Mouse (Mus musculus): ENCODE measurements around the gene Traf3.
A peak's percentile ranks its signal among the peaks of the same experiment; 100 is the strongest.

Gene Traf3

GRCm38 (mm10) chr12:111251227-111251626 lies 85.1 kb downstream of the Traf3 start:
- no peak for DNase-seq (ENCODE audit: low spot score in 2 of 2)

GRCm38 (mm10) chr12:111263650-111264049 lies 97.5 kb downstream of the Traf3 start:
- DNase-seq (ENCODE audit: low spot score in 2 of 2) = no peak

- no peak for DNase-seq (ENCODE audit: low spot score in 2 of 2)
Measured at GRCm38 (mm10) chr12:111265212-111265611, 99.0 kb downstream of the Traf3 start.

GRCm38 (mm10) chr12:111266592-111266991 lies 100.4 kb downstream of the Traf3 start:
- DNase-seq (ENCODE audit: low spot score in 2 of 2) = no peak

- DNase-seq (ENCODE audit: low spot score in 2 of 2) = no peak
Measured at GRCm38 (mm10) chr12:111267673-111268325, 101.6 kb downstream of the Traf3 start.

- DNase-seq (ENCODE audit: low spot score in 2 of 2) = no peak
Measured at GRCm38 (mm10) chr12:111270629-111271277, 104.6 kb downstream of the Traf3 start, which contains the start of gene Amn. Amn (plus strand) TSS chr12:111271095.

- DNase-seq (ENCODE audit: low spot score in 2 of 2) = no peak
Measured at GRCm38 (mm10) chr12:111271406-111271805, 105.2 kb downstream of the Traf3 start.

- no peak for DNase-seq (ENCODE audit: low spot score in 2 of 2)
Measured at GRCm38 (mm10) chr12:111271966-111272365, 105.8 kb downstream of the Traf3 start.

GRCm38 (mm10) chr12:111272420-111272819 lies 106.2 kb downstream of the Traf3 start:
- peak; percentile 36 to 89 for DNase-seq (ENCODE audit: low spot score in 2 of 2)

GRCm38 (mm10) chr12:111274006-111274405 lies 107.8 kb downstream of the Traf3 start:
- DNase-seq (ENCODE audit: low spot score in 2 of 2) = no peak

GRCm38 (mm10) chr12:111274447-111275149 lies 108.4 kb downstream of the Traf3 start:
- DNase-seq (ENCODE audit: low spot score in 2 of 2) = no peak

- DNase-seq (ENCODE audit: low spot score in 2 of 2) = no peak
Measured at GRCm38 (mm10) chr12:111275150-111275841, 109.1 kb downstream of the Traf3 start.

GRCm38 (mm10) chr12:111276371-111276770 lies 110.2 kb downstream of the Traf3 start:
- DNase-seq (ENCODE audit: low spot score in 2 of 2) = no peak

GRCm38 (mm10) chr12:111283573-111283972 lies 117.4 kb downstream of the Traf3 start:
- no peak for DNase-seq (ENCODE audit: low spot score in 2 of 2)

GRCm38 (mm10) chr12:111284532-111284931 lies 118.4 kb downstream of the Traf3 start:
- no peak for DNase-seq (ENCODE audit: low spot score in 2 of 2)

GRCm38 (mm10) chr12:111293025-111293424 lies 126.9 kb downstream of the Traf3 start:
- DNase-seq (ENCODE audit: low spot score in 2 of 2) = no peak

- no peak for DNase-seq (ENCODE audit: low spot score in 2 of 2)
Measured at GRCm38 (mm10) chr12:111301322-111302017, 135.3 kb downstream of the Traf3 start.

GRCm38 (mm10) chr12:111302018-111302345 lies 135.8 kb downstream of the Traf3 start:
- DNase-seq (ENCODE audit: low spot score in 2 of 2) = no peak

GRCm38 (mm10) chr12:111303702-111304337 lies 137.7 kb downstream of the Traf3 start:
- no peak for DNase-seq (ENCODE audit: low spot score in 2 of 2)

- DNase-seq (ENCODE audit: low spot score in 2 of 2) = no peak
Measured at GRCm38 (mm10) chr12:111306821-111307220, 140.7 kb downstream of the Traf3 start.

- no peak for DNase-seq (ENCODE audit: low spot score in 2 of 2)
Measured at GRCm38 (mm10) chr12:111309256-111309655, 143.1 kb downstream of the Traf3 start.
